Mouse (Mus musculus) kidney, adult 11 months (tissue): ENCODE results near the gene Pom121l2.
A peak's percentile ranks its signal among the peaks of the same experiment; 100 is the strongest.

Experiments used
- DNase-seq: peaks from one replicate; pipeline ENCODE4 v3.0.0; 2022

The Pom121l2 gene

DNA sequence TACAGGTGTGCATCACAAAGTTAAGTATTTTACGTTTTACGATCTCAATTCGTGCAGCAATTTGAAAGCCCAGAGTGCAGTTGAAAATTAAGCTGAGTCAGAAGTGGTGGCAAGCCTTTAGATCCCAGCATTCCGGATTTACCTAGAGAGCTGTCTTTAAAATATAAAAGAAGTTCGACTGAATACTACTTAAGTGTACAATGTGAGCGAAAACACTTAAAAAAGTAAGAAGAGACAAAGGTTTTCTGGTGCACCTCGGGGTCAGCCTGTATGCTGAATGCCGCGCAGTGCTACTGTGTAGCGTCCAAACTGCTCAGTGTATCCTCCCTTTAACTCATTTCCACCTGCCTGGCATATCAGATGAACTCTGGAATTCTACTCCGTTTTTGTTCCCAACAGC, 40.6 kb downstream of the Pom121l2 start:
- DNase-seq: no peak

DNA sequence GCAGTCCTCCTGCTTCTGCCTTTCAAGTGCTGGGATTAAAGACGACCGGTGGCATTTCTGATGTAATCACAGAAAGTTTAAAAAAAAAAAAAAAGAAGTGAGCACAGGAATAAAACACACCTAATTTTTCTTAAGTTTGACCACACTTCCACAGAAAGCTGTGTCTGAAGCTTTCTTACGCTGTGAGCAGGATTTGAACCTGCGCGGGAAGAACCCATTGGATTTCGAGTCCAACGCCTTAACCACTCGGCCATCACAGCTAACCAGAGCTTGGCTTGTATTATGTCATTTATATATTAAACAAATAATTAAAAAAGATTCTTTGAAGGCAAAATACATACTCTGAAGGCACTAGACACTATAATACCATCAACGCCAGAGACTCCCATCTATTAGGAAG, 41.2 kb downstream of the Pom121l2 start:
- DNase-seq: peak; percentile 59

DNA sequence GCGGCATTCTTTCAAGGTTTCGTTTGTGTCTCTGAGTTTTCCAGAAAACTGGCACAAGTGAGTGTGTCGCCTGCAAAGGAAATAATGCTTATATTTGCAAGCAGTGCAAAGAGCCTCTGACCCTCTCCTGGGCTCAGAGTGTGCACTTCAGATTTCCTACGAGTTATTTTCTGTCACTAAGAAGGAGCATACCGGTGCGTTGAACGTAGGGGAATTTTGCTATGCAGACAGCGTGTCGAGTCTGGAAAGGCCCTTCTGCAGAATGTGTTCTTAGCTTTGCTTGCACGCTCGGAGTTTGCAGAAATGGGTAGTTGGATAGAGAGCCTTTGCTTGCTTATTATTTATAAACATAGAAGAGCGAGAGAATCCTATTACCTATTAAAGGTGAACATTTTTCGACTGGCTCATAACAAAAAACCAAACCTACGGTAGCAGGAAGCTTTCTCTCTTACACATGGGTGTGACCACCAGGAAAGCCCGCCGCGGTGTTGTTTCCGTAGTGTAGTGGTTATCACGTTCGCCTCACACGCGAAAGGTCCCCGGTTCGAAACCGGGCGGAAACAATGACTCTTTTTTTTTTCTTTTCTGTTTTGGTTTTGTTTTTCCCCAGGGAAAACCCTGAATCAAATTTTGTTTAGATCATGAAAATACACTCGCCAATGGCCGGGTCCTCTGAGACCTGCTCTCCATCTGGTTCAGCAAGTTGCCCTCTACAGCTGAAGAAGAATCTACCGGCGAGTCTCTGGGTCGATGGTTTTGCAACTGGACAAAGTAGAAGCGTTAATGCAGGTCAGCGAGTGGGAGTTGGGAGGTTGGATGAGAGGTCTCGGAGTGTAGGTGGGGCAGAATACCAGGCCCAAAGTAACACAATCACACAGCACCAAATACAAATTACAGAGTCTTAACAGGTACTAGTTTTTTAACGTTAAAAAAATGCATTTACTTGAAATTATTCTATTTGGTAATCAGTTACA, 45.4 kb downstream of the Pom121l2 start:
- DNase-seq: peak; percentile 49

- peak; percentile 93 for DNase-seq
Observed at GRCm38 (mm10) chr13:22028673-22029460, 47.9 kb downstream of the Pom121l2 start.

DNA sequence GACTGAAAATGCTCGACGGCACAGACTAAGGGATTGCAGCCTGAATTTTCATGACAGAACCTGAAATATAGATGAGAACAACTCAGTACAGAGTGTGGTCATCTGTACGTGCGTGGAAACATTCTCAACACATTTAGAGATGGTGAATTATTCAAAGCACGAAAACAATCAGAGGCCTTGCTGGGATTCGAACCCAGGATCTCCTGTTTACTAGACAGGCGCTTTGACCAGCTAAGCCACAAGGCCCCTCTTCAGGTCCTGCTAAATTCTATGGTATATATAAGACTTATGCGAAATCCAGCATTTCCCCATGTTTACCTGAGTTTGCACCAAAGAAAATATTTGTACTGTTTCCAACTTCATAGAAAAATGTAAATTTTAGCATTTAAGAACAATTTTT, 48.9 kb downstream of the Pom121l2 start:
- DNase-seq: no peak

DNA sequence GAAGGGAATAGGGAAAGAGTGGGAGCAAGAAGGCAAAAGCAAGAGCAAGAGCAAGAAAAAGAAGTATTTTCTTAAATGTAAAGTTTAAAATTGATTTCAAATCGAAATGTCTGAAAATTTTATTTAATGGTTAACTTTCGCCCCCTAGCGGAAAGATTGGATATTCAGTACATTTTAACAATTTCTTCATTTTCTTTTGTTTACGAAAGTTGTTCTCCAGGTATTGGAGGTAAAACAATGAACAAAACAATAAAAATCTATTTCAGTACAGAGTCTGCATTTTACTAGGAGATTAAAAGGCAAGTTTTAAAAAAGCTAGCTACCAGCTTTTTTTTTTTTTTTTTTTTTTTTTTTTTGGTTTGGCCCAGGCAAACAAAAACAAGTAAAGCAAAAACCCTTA, 49.5 kb downstream of the Pom121l2 start:
- DNase-seq: no peak

GRCm38 (mm10) chr13:22033741-22034442, 52.9 kb downstream of the Pom121l2 start:
- DNase-seq: no peak

DNA sequence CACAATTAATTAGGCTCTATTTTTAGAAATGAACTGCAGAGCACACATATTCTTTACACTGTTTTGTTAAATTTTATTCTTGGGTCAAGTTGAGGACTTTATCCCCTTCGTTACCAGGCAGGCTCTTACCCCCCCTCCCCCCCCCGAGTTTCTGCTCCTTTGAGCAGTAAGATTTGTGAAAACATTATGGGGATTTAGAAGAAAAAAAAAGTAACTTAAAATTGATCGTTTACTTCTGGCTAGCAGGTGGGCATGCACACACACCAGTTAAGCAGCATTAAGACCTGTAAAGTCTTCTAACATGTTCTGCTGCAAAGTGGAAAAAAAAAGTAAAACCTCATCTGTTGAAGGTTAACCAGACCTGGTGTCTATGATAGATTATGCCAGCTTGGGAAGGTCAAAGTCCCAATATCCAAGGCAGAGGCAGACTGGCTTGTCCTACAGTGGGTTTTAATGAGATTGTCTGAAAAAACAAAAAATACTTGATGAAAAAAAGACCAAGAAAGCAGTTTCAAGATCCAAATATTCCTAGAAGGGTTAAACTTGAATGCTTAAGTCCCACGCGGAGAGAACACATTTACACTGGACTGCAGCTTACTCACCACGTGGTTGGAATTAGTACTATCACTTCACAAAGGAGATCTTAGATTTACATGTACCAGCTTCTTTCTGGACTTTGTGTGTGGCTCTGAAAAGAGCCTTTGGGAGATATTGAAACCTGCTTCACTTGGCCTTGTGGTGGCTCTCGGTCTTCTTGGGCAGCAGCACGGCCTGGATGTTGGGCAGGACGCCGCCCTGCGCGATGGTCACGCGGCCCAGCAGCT, 53.7 kb downstream of the Pom121l2 start:
- peak; percentile 61 for DNase-seq

DNA sequence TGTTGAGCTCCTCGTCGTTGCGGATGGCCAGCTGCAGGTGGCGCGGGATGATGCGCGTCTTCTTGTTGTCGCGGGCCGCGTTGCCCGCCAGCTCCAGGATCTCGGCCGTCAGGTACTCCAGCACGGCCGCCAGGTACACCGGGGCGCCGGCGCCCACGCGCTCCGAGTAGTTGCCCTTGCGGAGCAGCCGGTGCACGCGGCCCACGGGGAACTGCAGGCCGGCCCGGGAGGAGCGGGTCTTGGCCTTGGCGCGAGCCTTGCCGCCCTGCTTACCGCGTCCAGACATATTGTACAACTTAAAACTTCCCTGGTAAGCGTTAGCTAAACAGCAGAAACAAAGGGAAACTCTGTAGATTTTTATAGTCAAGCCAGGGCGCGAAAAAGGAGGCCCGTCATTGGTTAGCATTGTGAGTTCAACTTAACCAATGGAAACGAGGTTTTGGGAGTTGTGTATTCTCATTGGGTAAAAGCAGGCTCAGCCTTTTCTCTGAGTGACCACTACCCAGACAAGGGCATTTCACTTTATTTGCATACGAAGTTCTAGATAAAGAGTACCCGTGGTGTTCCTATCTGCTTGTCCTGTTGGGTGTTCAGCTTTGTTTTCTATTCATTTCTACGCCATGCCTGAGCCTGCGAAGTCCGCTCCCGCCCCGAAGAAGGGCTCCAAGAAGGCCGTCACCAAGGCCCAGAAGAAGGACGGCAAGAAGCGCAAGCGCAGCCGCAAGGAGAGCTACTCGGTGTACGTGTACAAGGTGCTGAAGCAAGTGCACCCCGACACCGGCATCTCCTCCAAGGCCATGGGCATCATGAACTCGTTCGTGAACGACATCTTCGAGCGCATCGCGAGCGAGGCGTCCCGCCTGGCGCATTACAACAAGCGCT, 54.5 kb downstream of the Pom121l2 start, which contains the start of the genes Hist1h2ah and Hist1h2bk:
Gene Hist1h2ah, minus strand, starts transcription at position 302 of the 882 bp plus-strand sequence.
Gene Hist1h2bk, plus strand, starts transcription at position 604 of the 882 bp plus-strand sequence.
- DNase-seq: peak; percentile 82

- no peak for DNase-seq
Observed at GRCm38 (mm10) chr13:22036149-22036956, 55.4 kb downstream of the Pom121l2 start.

DNA sequence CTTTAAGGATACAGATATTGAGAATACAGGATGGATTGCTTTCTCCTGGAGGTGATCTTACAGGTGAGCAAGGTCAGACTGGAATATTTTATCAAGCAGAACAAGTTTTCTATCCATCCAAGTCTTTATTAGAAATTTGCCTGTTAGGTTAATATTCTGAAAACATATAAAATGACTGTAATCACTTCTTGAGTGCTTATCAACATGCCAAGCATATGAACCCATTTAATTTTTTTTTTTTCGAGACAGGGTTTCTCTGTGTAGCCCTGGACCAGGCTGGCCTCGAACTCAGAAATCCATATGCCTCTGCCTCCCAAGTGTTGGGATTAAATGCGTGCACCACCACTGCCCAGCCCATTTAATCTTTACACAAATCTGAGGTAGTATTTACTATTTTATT, 56.0 kb downstream of the Pom121l2 start:
- DNase-seq: no peak

GRCm38 (mm10) chr13:22037415-22037814, 56.4 kb downstream of the Pom121l2 start:
- no peak for DNase-seq
